Mouse (Mus musculus) neural tube, embryonic 11.5 days (tissue): ENCODE measurements at regions not wholly inside any gene's neighbourhood (a gene's known extent, or its start where the extent isn't known, plus 50 kb on each side); places are given as distances from the start of the nearest gene placed in this dataset.
"Not testable (repeated sequence)": the region's sequence is repeated elsewhere in the genome, so short reads cannot be mapped to it uniquely, and the experiment has no call there.

Source experiments
- ATAC-seq: fragments of 200-750 bp; cut with Nextera tagmentation; 2 replicates; pipeline ENCODE4 v1.8.0; 2017; ENCODE audit warnings: moderate number of reproducible peaks, mild to moderate bottlenecking, moderate TSS enrichment, moderate library complexity; ENCODE audit not compliant: insufficient read depth, low FRiP score, low TSS enrichment
- DNase-seq: peaks from one replicate; pipeline ENCODE4 v3.0.0-alpha.2; 2015; ENCODE audit warnings: low spot score
- H3K27ac ChIP-seq: fragments of 300-500 bp; sonication (generic); 2 replicates; pipeline ENCODE4 v1.5.1; 2014; ENCODE audit warnings: low read depth, mild to moderate bottlenecking, low read length
- H3K27me3 ChIP-seq: fragments of 300-500 bp; sonication (generic); 2 replicates; pipeline ENCODE4 v1.6.1; 2014; ENCODE audit warnings: mild to moderate bottlenecking, low read length, mixed read lengths; ENCODE audit not compliant: control insufficient read depth, insufficient read depth
- H3K36me3 ChIP-seq: fragments of 300-500 bp; sonication (generic); 2 replicates; pipeline ENCODE4 v1.6.1; 2014; ENCODE audit warnings: mild to moderate bottlenecking, low read length, moderate library complexity, mixed read lengths; ENCODE audit not compliant: control insufficient read depth, insufficient read depth
- H3K4me1 ChIP-seq: fragments of 300-500 bp; sonication (generic); 2 replicates; pipeline ENCODE4 v1.6.1; 2014; ENCODE audit warnings: low read length, mixed read lengths; ENCODE audit not compliant: control insufficient read depth, insufficient read depth
- H3K4me2 ChIP-seq: fragments of 300-500 bp; sonication (generic); 2 replicates; pipeline ENCODE4 v1.6.1; 2014; ENCODE audit warnings: low read depth, mild to moderate bottlenecking, moderate library complexity
- H3K4me3 ChIP-seq: fragments of 300-500 bp; sonication (generic); 2 replicates; pipeline ENCODE4 v1.5.1; 2014; ENCODE audit warnings: low read depth, low read length
- H3K9ac ChIP-seq: fragments of 300-500 bp; sonication (generic); 2 replicates; pipeline ENCODE4 v1.6.1; 2014; ENCODE audit warnings: mild to moderate bottlenecking, low read length
- H3K9me3 ChIP-seq: fragments of 300-500 bp; sonication (generic); 2 replicates; pipeline ENCODE4 v1.6.1; 2016; ENCODE audit warnings: low read length; ENCODE audit not compliant: control insufficient read depth
- WGBS: fragments of 180-500 bp; shearing (Covaris S2); extraction: QIAGEN DNeasy Blood & Tissue Kit; methylation state at CpG from one replicate; pipeline ENCODE4 v1.1.7; 2014; 5-methylcytosine and 5-hydroxymethylcytosine counted together

DNA sequence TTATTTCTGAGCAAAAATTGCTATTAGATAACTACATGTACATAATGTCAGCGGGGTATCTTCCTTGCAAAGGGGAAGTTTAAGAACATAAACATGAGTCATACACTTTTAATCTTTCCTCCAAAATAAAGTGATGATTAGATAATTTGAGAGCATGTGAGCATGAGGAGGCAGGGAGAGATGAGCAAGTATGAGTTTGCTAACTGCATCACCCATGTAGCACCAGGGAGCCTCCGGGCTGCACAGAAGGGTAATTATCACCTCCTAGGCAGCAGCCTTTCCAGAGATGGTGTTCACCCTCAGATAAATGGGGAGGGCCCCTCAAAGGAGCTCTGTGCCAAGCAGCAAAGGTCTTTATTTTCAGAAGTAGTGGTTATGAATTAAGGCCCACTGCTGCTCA lies 568.1 kb upstream of the G6pd2 start:
- ATAC-seq (no peak), DNase-seq (no peak)
- Histone ChIP-seq H3K27ac (no peak overlapping the region), H3K4me1 (no peaks in the 10 kb centered on the region), H3K9me3 (no peaks in the 10 kb centered on the region), H3K9ac (no peak overlapping the region), H3K4me2 (no peak overlapping the region), H3K4me3 (no peak overlapping the region), H3K36me3 (no peaks in the 10 kb centered on the region), H3K27me3 (no peaks in the 10 kb centered on the region)
- WGBS = 77% methylated on average over 2 of the region's 2 CpGs

GRCm38 (mm10) chr5:61288506-61288905 lies 520.1 kb upstream of the G6pd2 start:
- 90% methylated on average over 15 of the region's 15 CpGs for WGBS
- not testable (repeated sequence) for H3K4me3 ChIP-seq, H3K4me2 ChIP-seq, H3K27ac ChIP-seq, H3K36me3 ChIP-seq, H3K9ac ChIP-seq, H3K4me1 ChIP-seq, H3K27me3 ChIP-seq, DNase-seq, ATAC-seq, H3K9me3 ChIP-seq

- ATAC-seq (no peak), DNase-seq (no peak)
- no peaks in the 10 kb centered on the region for H3K9me3 ChIP-seq
- no peaks in the 10 kb centered on the region for H3K36me3 ChIP-seq
- no peak overlapping the region for H3K4me3 ChIP-seq
- H3K27ac ChIP-seq = no peak overlapping the region
- WGBS = 91% methylated on average over 5 of the region's 5 CpGs
- H3K9ac ChIP-seq = no peak overlapping the region
- no peak overlapping the region for H3K4me2 ChIP-seq
- H3K4me1 ChIP-seq = no peaks in the 10 kb centered on the region
- no peaks in the 10 kb centered on the region for H3K27me3 ChIP-seq
Measured at GRCm38 (mm10) chr5:61314951-61315350, 493.7 kb upstream of the G6pd2 start.

GRCm38 (mm10) chr5:61351372-61351771 lies 457.2 kb upstream of the G6pd2 start:
- ATAC-seq = peak; percentile 13; the same call in 1 of the 2 replicates
- no peaks in the 10 kb centered on the region for H3K27me3 ChIP-seq
- H3K4me2 ChIP-seq = no peak overlapping the region
- H3K4me3 ChIP-seq = no peak overlapping the region
- DNase-seq = no peak
- H3K27ac ChIP-seq = no peak overlapping the region
- H3K9ac ChIP-seq = no peak overlapping the region
- no peaks in the 10 kb centered on the region for H3K4me1 ChIP-seq
- no peaks in the 10 kb centered on the region for H3K36me3 ChIP-seq
- 76% methylated on average over 1 of the region's 1 CpGs for WGBS
- no peaks in the 10 kb centered on the region for H3K9me3 ChIP-seq

- Histone ChIP-seq H3K4me3 (no peak overlapping the region), H3K27ac (no peak overlapping the region), H3K9ac (no peak overlapping the region), H3K9me3 (no peaks in the 10 kb centered on the region), H3K36me3 (no peaks in the 10 kb centered on the region), H3K4me2 (no peak overlapping the region), H3K27me3 (no peaks in the 10 kb centered on the region), H3K4me1 (no peaks in the 10 kb centered on the region)
- ATAC-seq (no peak), DNase-seq (no peak)
- 90% methylated on average over 6 of the region's 6 CpGs for WGBS
Measured at GRCm38 (mm10) chr5:61355263-61355981, 453.2 kb upstream of the G6pd2 start.

- H3K9me3 ChIP-seq = no peaks in the 10 kb centered on the region
- DNase-seq (no peak), ATAC-seq (no peak)
- no peaks in the 10 kb centered on the region for H3K4me1 ChIP-seq
- no peak overlapping the region for H3K4me2 ChIP-seq
- H3K4me3 ChIP-seq = no peak overlapping the region
- 93% methylated on average over 1 of the region's 1 CpGs for WGBS
- H3K27ac ChIP-seq = no peak overlapping the region
- no peak overlapping the region for H3K9ac ChIP-seq
- no peaks in the 10 kb centered on the region for H3K36me3 ChIP-seq
- H3K27me3 ChIP-seq = no peaks in the 10 kb centered on the region
Measured at GRCm38 (mm10) chr5:61372901-61373300, 435.7 kb upstream of the G6pd2 start.

GRCm38 (mm10) chr5:61394977-61395708 lies 413.5 kb upstream of the G6pd2 start:
- H3K4me2 ChIP-seq = no peak overlapping the region
- no peak for ATAC-seq

More at GRCm38 (mm10) chr5:61394977-61395708, 413.5 kb upstream of the G6pd2 start:
- no peak for DNase-seq
- H3K9me3 ChIP-seq = no peaks in the 10 kb centered on the region
- no peaks in the 10 kb centered on the region for H3K4me1 ChIP-seq
- H3K27me3 ChIP-seq = no peaks in the 10 kb centered on the region
- H3K27ac ChIP-seq = no peak overlapping the region
- no peak overlapping the region for H3K4me3 ChIP-seq
- H3K9ac ChIP-seq = no peak overlapping the region
- H3K36me3 ChIP-seq = no peaks in the 10 kb centered on the region
